Mouse (Mus musculus) yolk sac, embryonic 10.5 days (tissue): ENCODE measurements around the gene Iqsec3.

Experiments used
- DNase-seq: peaks from one replicate; pipeline ENCODE4 v3.0.0-alpha.2; 2017; ENCODE audit warnings: low spot score

The Iqsec3 gene

DNA sequence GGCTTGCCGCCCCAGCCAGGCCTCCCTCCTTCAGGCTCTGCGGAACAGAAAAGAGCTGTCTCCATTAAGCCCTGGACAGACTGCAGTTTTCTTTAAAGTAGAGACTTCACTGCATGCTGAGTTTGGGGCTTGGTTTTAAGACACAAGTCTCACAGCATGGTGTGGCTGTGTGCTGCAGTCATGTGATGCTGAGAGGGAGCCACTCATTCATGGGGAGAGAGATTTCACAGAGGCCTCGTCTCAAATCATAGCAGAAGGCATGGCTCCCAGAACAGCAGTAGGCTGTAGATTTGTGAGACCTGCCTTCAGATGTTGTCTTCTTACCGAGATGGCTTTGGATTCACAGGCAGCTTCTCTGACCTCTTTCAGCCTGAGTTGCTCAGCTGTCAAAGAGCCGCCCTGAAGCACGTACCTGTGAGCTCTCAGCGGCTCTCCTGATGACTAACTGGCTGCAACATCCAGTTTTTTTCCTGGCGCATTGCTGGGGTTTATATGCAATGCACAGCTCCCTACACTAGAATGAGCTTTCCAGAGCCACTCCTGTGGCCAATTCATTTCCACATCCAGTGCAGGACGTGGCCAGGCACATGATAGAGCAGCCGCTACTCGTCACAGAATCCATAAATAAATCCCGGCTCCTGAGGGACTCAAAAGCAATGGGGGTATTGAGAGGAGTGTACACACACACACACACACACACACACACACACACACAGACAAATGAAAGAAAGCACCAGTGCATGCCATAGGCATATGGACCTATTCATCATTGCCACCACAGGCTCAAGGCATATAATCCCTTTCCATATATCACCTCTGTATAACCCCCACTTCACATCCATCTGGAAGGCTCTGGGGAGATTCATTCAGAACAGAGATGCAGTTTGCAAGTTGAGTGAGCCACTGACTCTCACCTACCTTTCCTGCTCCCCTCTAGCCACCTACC, 18.7 kb downstream of the Iqsec3 start:
- DNase-seq = no peak

GRCm38 (mm10) chr6:121453776-121454175, 19.7 kb downstream of the Iqsec3 start:
- DNase-seq = no peak

DNA sequence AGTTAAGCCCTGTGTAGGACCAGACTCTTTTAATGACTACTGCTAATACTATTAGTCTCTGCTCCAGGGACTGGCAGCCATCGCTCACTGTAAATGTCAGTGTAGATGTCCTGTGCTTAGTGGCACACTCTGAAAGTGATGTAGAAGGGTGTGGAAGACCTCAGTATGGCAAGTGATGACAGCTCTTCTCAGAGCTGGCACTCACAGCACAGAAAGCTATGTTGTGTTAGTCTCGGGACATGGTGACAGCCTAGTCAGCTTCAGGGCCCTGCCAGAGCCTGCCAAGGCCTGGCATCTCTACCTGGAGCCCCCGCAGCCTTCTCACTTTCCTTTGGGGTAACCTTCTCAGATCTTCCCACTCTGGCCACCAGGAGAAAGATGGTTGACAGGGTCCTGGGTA, 21.8 kb downstream of the Iqsec3 start:
- DNase-seq = no peak

DNA sequence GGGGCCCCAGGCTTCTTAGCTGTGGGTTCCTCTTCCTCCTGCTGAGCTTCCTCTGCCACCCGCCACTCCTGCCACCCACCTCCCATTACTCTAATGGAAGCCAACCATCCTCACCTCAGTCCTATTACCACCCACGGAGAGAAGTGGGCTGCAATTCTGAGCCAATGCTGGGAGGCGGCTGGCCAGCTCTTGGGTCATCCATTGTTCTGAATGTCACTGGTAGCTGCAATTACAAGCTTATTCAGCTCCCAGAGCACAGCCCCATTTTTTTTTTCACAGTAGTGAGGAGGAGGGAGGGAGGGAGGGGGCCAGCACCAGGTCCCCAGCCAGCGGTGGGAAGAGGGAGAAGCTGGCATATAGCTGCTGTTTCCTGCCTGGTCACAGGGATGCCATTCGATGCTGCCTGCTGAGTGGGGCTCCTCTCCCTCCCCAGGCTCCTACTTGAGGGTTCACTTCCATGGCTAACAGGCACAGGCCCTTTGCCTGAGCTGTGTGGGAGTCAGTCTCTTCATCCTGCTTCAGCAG, 32.7 kb downstream of the Iqsec3 start:
- no peak for DNase-seq

DNA sequence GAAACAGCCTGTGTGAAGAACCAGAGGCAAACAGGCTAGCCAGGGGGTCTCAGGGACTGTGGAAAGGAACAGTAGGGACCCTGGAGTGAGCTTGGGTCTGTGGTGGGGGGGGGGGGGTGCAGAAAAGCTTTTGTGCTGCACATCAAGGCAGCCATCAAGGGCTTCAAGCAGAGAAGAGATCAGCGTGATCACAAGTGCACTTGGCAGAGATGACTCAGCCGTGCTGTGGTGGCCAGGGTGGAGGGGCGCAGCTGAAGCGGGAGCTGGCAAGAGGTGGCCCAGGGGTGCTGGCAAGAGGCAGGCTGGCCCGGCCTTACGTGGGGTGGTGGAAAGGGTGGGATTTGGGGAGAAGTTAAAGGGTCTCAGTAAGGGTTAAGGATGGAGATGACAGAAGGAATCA, 48.6 kb downstream of the Iqsec3 start:
- DNase-seq = no peak

- no peak for DNase-seq
Measured at GRCm38 (mm10) chr6:121424403-121424802, 49.1 kb downstream of the Iqsec3 start.

GRCm38 (mm10) chr6:121412558-121413297, 60.8 kb downstream of the Iqsec3 start:
- DNase-seq = no peak

GRCm38 (mm10) chr6:121407571-121408011, 65.9 kb downstream of the Iqsec3 start:
- no peak for DNase-seq

DNA sequence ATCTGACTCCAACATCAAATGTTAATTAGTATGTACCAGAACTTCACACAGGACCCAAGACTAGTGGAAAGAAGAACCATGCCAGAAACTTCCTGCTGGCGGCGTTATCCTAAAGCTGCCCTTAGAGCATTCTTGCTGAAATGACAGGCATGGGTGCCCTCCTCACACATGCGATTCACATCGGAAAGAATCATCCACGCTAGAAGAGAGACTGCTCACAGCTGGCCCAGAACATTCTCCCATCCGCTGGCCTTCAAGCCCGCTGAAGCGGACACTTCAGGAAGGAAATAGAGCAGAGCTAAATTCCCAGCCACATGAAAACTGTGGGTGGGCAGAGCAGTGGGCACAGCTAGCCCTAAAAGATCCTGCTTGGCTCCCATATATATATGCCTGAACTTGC, 68.2 kb downstream of the Iqsec3 start:
- DNase-seq = no peak

GRCm38 (mm10) chr6:121402661-121403244, 70.7 kb downstream of the Iqsec3 start:
- no peak for DNase-seq

DNA sequence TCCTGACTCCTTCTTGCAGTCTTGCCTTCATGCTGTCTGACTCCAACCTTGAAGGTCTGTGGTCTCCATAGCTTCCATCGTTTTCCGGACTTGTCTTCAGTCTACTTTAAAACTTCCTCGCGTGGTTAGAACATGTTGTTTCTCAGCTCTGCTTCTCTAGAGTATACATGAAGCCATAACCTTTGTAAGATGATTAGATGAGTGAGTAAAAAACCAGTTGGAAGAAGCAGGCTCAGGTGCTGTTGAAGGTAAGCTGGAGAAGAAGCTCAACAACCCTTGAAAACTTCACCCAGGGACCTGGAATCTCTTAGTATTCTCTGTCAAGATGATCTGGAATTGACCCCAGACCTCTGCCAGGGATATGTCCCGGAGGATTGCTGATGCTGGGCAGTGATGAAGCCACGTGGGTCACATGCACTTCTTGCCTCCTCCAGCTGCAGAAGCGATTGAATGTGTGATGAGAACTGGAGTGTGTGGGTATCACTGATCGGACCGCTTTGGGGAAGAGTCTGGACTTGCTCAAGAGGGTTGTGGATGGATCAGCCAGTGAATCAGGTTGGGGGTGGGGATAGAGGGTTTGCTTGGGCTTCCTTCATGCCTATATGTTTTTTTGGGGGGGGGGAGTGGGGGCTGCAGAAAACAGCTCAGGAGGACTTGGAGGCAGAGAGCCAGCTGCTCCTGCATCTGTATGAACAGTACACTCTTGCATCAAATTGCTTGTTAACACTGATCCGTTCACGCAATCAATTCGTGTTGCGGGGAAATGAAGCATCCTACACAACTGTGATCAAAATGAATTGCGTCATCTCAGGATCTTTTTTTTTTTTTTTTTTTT, 71.4 kb downstream of the Iqsec3 start:
- DNase-seq = no peak

DNA sequence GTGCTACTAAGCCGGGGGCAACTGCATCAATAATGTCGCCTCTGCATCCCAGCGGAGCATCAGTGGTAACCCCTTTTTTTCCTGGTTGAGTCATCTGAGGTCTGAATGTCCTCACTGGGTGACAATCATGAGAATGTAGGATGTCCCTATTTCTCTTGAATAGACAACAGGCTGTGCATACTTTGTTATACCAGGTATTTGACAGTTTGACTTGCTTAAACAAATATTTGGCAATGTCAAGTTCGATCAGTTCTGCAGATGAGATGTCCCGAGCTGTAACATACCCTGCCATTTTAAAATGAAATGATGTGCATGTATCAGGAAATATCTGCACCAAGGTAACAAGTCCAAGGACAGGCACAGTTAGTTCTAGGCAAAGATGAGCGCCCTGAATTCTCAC, 72.3 kb downstream of the Iqsec3 start:
- DNase-seq = no peak

DNA sequence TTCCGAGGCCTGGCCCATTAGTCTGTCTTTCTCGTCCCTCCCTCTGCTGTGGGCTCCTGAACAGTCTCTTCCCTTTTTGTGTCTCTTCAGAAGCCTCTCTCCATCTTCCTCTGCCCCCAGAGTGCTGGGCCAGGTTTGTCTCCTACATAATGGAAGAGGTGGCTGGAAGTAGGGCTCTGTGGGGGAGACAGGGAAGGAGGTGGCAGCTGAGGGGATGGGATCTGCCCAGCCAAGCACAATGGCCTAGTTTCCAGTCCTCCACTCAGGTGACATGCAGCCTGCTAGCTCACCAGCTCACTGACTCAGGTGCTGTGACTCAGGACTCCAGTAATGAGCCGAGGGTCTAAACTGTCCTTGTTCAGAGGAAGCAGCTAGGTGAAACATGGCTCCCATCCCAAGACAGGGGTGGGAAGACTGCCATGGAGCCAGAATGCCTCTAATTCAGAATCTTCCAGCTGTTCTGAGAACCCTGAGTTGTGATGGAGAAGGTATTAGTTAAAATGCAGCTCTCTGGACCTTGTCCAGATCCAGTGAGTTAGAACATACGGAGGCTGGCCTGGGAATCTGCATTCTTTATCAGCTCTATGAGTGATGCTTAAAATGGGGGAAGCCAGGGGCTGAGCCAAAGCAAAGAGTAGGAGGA, 80.7 kb downstream of the Iqsec3 start:
- DNase-seq = no peak

DNA sequence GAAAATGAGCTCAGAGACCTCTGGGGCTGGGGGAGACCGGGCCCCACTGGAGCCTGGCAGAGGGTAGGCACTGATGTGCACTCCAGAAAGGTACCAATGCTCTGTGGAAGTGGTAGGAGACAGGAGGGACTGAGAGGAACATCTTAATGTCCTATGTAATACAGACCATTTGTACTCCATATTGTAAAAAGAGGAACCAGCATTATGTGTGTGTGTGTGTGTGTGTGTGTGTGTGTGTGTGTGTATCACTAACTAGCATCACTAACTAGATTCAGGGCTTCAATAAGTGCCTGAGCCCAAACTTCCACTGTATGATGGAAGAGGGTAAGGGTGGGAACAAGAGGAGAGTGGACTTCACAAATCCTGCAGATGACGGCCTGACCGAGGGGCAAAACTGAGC, 88.1 kb downstream of the Iqsec3 start:
- DNase-seq = no peak

DNA sequence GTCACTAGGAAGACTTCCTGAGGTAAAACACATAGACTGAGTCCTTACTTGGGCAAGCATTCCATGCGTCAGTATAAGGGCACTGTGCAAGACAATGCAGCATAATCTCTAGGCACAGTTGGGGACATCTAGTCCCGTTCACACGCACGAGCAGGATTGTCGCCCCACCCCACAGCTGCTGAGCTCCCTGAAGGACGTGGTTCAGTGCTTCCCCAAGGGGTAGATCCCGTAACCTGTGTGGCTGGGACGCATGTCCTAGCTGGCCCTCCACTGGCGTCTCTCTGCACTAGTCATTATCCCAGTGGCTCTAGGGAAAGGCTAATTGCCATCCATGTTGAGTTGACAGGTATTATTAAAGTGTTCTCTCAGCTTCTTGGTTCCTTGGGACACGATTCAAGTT, 91.4 kb downstream of the Iqsec3 start:
- DNase-seq = no peak

DNA sequence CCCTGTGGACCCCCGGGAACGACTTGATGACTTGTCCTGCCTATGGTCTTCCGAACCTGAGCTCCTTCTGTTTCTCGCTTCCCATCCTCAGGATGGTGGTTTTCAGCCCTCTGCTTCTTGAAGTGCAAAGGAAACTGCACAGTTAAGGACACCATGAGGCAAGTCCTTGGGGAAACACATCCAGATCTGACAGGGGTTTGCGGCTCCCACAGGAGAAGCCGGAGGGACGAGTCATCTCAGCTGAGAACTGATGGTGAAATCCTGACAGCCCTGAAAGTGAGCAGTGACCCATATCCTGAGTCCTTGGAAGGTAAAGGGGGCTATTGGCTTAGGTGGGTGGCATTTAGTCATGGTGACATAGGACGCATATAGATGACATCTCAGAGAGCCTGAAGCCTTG, 92.9 kb downstream of the Iqsec3 start:
- no peak for DNase-seq

- DNase-seq = no peak
Measured at GRCm38 (mm10) chr6:121378256-121378655, 95.2 kb downstream of the Iqsec3 start.

GRCm38 (mm10) chr6:121376159-121376558, 97.3 kb downstream of the Iqsec3 start:
- no peak for DNase-seq

GRCm38 (mm10) chr6:121371197-121371980, 102.1 kb downstream of the Iqsec3 start:
- DNase-seq = peak; percentile 44

DNA sequence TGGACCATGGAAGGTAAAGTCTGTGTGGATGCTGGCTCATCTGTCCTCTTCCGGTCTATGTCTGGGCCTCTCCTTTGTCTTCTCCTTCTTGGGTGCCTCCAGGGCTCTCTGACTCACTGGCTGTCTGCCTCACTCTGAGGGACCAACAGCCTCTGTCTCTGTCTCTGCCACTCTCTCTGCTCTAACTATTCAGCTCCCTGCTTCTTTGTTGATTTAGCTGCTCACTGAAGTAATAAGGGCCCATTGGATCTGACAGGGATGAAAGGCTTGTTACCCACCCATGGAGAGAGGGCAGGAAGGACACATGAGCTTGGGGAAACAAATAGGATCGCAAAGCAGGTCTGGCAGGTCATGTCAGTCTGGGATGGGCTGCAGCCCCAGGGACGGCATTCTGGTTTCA, 106.4 kb downstream of the Iqsec3 start:
- no peak for DNase-seq
